Mouse (Mus musculus): ENCODE measurements around the gene Bglap3.

Bglap3 gene

GRCm38 (mm10) chr3:88335436-88336053 is 37.0 kb downstream of the Bglap3 start:
- no peak for DNase-seq (ENCODE audit: low spot score)

- no peak for DNase-seq (ENCODE audit: low spot score)
These were observed 37.6 kb downstream of the Bglap3 start for GRCm38 (mm10) chr3:88334902-88335435.

- DNase-seq (ENCODE audit: low spot score), result no peak
These were observed 38.4 kb downstream of the Bglap3 start for GRCm38 (mm10) chr3:88334029-88334658.

GRCm38 (mm10) chr3:88331282-88331681 is 41.3 kb downstream of the Bglap3 start:
- no peak for DNase-seq (ENCODE audit: low spot score)

GRCm38 (mm10) chr3:88328956-88329355 is 43.6 kb downstream of the Bglap3 start:
- no peak for DNase-seq (ENCODE audit: low spot score)

GRCm38 (mm10) chr3:88324951-88325405 is 47.6 kb downstream of the Bglap3 start, which contains the start of gene Glmp:
Glmp (plus strand) TSS chr3:88325023.
- DNase-seq (ENCODE audit: low spot score), result no peak

Data from urinary bladder, postnatal 10 days (tissue).